Mouse (Mus musculus): ENCODE data around the gene Gbf1. TPM values are rescaled to one million over a fixed set of nuclear protein-coding genes. Genes with fewer than 3 reads are reported as not detected.

Gene Gbf1
- polyA plus RNA-seq, 1 experiment from 2014 or later: 28.0 TPM

DNA sequence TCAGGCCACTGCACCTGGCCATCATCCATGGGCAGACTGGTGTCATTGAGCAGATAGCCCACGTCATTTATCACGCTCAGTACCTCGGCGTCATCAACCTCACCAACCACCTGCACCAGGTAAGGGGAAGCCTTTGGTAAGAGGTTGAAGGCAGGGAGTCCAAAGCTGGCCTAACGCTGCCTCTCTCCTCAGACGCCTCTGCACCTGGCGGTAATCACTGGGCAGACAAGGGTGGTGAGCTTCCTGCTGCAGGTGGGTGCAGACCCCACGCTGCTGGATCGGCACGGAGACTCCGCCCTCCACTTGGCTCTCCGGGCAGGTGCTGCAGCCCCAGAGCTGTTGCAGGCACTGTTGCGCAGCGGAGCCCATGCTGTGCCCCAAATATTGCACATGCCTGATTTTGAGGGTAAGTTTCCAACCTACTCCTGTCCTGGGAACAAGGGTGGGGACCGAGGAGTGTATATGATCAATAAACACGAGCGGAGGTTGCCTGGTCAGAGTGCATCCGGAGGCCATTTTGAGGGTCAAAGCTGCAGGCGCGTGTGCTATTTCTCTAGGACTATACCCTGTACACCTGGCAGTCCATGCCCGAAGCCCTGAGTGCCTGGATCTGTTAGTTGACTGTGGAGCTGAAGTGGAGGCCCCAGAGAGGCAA is 157.5 kb downstream of the Gbf1 start:
- Histone ChIP-seq H3K4me2 (replicated peaks; ENCODE audit: low read depth) (no peak overlapping the region), H3K9ac (ENCODE audit: low read depth, low read length) (no peak overlapping the region), H3K27ac (ENCODE audit: low read depth, low read length) (no peak overlapping the region), H3K36me3 (ENCODE audit: control insufficient read depth, insufficient read depth) (peaks cover 37% of the 10 kb centered on the region), H3K4me3 (ENCODE audit: low read depth, low read length) (no peak overlapping the region), H3K9me3 (ENCODE audit: control insufficient read depth) (no peaks in the 10 kb centered on the region), H3K4me1 (replicated peaks; ENCODE audit: control insufficient read depth, insufficient read depth, low read length) (0 out of 2 replicates have a peak, but pooled peaks cover 7% of the 10 kb centered on the region), H3K27me3 (replicated peaks; ENCODE audit: control insufficient read depth, insufficient read depth, low read length) (0 out of 2 replicates have a peak, but pooled peaks cover 8% of the 10 kb centered on the region)
- ATAC-seq: no peak
- WGBS: 77% methylated on average over 21 of the region's 21 CpGs
- TF ChIP-seq CTCF (IDR thresholded peaks at IDR 0.05; ENCODE audit: low read depth): no peak

DNA sequence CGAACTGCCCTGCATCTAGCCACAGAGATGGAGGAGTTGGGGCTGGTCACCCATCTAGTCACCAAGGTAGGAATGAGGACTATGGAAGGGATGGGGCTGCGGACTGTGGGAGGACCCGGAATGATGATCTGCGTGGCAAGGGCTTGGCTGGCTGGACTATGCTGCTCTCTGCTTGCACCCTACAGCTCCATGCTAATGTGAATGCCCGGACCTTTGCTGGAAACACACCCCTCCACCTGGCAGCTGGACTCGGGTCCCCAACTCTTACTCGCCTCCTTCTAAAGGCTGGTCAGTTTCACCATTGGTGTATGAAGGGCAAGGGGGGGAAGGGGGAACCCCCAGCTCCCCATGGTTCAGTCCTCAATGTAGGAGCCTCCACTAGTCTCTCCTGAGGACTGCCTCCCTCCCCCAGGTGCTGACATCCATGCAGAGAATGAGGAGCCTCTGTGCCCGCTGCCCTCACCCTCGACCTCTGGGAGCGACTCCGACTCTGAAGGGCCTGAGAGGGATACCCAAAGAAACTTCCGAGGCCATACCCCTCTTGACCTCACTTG is 158.1 kb downstream of the Gbf1 start:
- Histone ChIP-seq H3K4me1 (replicated peaks; ENCODE audit: control insufficient read depth, insufficient read depth, low read length) (0 out of 2 replicates have a peak, but pooled peaks cover 7% of the 10 kb centered on the region), H3K9me3 (ENCODE audit: control insufficient read depth) (no peaks in the 10 kb centered on the region), H3K9ac (ENCODE audit: low read depth, low read length) (no peak overlapping the region), H3K27ac (ENCODE audit: low read depth, low read length) (no peak overlapping the region), H3K36me3 (ENCODE audit: control insufficient read depth, insufficient read depth) (peaks cover 37% of the 10 kb centered on the region), H3K4me2 (replicated peaks; ENCODE audit: low read depth) (no peak overlapping the region), H3K27me3 (replicated peaks; ENCODE audit: control insufficient read depth, insufficient read depth, low read length) (peaks cover 8% of the 10 kb centered on the region; the same call in 1 of the 2 replicates), H3K4me3 (ENCODE audit: low read depth, low read length) (no peak overlapping the region)
- 88% methylated on average over 12 of the region's 12 CpGs for WGBS
- no peak for TF ChIP-seq CTCF (IDR thresholded peaks at IDR 0.05; ENCODE audit: low read depth)
- ATAC-seq: no peak

DNA sequence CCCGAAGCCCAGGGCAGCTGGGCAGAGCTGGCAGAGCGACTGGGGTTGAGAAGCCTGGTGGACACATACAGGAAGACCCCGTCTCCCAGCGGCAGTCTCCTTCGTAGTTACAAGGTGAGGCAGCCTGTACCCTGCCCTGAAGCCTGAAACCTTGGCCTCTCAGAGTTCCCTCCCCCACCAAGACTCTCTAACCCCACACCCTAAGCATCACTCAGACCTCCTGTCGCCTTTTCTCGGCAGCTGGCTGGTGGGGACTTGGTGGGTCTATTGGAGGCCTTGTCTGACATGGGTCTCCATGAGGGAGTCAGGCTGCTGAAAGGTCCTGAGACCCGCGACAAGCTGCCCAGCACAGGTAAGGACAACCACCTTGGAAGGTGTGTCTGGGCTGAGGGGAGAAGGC is 159.0 kb downstream of the Gbf1 start:
- H3K36me3 ChIP-seq (ENCODE audit: control insufficient read depth, insufficient read depth): peaks cover 37% of the 10 kb centered on the region
- no peak for ATAC-seq
- no peak overlapping the region for H3K4me2 ChIP-seq (replicated peaks; ENCODE audit: low read depth)
- WGBS: 86% methylated on average over 9 of the region's 9 CpGs
- H3K4me3 ChIP-seq (ENCODE audit: low read depth, low read length): no peak overlapping the region
- no peak for TF ChIP-seq CTCF (IDR thresholded peaks at IDR 0.05; ENCODE audit: low read depth)
- no peak overlapping the region for H3K27ac ChIP-seq (ENCODE audit: low read depth, low read length)
- no peaks in the 10 kb centered on the region for H3K9me3 ChIP-seq (ENCODE audit: control insufficient read depth)
- peaks cover 14% of the 10 kb centered on the region for H3K27me3 ChIP-seq (replicated peaks; ENCODE audit: control insufficient read depth, insufficient read depth, low read length)
- H3K4me1 ChIP-seq (replicated peaks; ENCODE audit: control insufficient read depth, insufficient read depth, low read length): 0 out of 2 replicates have a peak, but pooled peaks cover 7% of the 10 kb centered on the region
- H3K9ac ChIP-seq (ENCODE audit: low read depth, low read length): no peak overlapping the region

DNA sequence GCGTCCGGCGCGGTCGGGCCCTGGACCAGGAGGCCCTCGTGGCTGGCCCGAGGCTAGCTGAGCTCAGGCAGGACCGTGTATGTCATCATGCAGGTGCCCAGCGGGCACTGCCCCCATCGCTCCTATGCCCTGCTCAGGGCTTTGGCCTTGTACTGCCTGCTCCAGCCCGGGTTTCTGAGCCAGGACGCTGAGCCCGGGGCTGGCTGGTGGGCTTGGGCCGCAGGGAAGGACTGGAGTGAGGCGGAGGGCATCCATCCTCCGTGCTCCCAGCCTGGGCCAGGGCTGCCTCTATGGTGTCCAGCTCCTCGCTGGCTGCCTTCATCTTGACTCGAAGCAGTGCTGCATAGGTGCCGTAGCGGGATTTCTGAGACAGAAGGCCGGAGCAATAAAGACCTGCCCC is 160.3 kb downstream of the Gbf1 start:
- 93% methylated on average over 20 of the region's 21 CpGs for WGBS
- no peak overlapping the region for H3K4me3 ChIP-seq (ENCODE audit: low read depth, low read length)
- peaks cover 27% of the 10 kb centered on the region for H3K27me3 ChIP-seq (replicated peaks; ENCODE audit: control insufficient read depth, insufficient read depth, low read length)
- no peak for ATAC-seq
- peaks cover 28% of the 10 kb centered on the region for H3K36me3 ChIP-seq (ENCODE audit: control insufficient read depth, insufficient read depth)
- no peak overlapping the region for H3K9ac ChIP-seq (ENCODE audit: low read depth, low read length)
- H3K4me1 ChIP-seq (replicated peaks; ENCODE audit: control insufficient read depth, insufficient read depth, low read length): 0 out of 2 replicates have a peak, but pooled peaks cover 7% of the 10 kb centered on the region
- no peak overlapping the region for H3K27ac ChIP-seq (ENCODE audit: low read depth, low read length)
- H3K9me3 ChIP-seq (ENCODE audit: control insufficient read depth): no peaks in the 10 kb centered on the region
- H3K4me2 ChIP-seq (replicated peaks; ENCODE audit: low read depth): no peak overlapping the region
- no peak for TF ChIP-seq CTCF (IDR thresholded peaks at IDR 0.05; ENCODE audit: low read depth)

DNA sequence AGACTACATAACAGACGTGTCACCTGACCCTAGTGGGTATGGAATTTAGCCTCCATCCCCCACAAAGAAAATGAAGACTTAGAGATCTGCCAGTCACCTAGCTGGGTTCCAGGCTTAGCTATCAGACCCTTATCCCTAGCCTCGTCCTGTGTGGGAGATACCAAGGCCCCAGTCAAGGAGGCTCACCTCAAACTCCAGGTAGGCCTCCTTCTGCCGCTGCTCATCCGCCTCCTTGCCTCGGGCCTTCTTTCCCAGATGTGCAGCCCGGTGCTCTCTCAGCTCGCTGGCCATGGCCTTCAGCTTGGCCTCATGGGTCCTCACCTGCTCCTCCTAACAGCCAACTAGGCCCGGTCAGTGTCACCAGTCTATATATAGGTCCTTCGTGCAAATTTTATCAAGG is 160.8 kb downstream of the Gbf1 start:
- ATAC-seq: no peak
- H3K4me1 ChIP-seq (replicated peaks; ENCODE audit: control insufficient read depth, insufficient read depth, low read length): 0 out of 2 replicates have a peak, but pooled peaks cover 7% of the 10 kb centered on the region
- peaks cover 31% of the 10 kb centered on the region for H3K27me3 ChIP-seq (replicated peaks; ENCODE audit: control insufficient read depth, insufficient read depth, low read length)
- H3K36me3 ChIP-seq (ENCODE audit: control insufficient read depth, insufficient read depth): peaks cover 27% of the 10 kb centered on the region
- no peak overlapping the region for H3K4me3 ChIP-seq (ENCODE audit: low read depth, low read length)
- no peak overlapping the region for H3K9ac ChIP-seq (ENCODE audit: low read depth, low read length)
- H3K4me2 ChIP-seq (replicated peaks; ENCODE audit: low read depth): no peak overlapping the region
- H3K27ac ChIP-seq (ENCODE audit: low read depth, low read length): no peak overlapping the region
- TF ChIP-seq CTCF (IDR thresholded peaks at IDR 0.05; ENCODE audit: low read depth): no peak
- WGBS: 90% methylated on average over 9 of the region's 9 CpGs
- H3K9me3 ChIP-seq (ENCODE audit: control insufficient read depth): no peaks in the 10 kb centered on the region

DNA sequence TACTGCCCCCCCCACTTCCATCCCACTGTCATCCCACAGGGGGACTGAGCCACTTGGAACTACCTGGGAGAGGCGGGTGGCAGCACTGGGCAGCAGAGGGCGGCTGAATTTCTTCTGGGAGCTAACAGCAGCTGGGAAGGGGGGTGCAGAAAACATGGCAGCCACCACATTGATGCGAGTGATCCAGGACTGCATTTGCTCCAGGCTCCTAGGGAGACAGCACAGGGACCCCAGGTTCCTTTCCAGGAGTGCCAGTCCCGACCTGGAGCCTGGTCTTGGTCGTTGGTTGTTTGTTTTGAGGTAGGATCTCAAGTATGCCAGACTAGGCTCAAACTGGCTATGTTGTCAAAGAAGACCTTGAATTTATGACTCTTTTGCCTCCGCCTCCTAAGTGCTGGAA is 161.3 kb downstream of the Gbf1 start:
- Histone ChIP-seq H3K9ac (ENCODE audit: low read depth, low read length) (no peak overlapping the region), H3K27me3 (replicated peaks; ENCODE audit: control insufficient read depth, insufficient read depth, low read length) (peaks cover 36% of the 10 kb centered on the region)
- 75% methylated on average over 6 of the region's 6 CpGs for WGBS

More for the DNA sequence above, 161.3 kb downstream of the Gbf1 start:
- Histone ChIP-seq H3K4me3 (ENCODE audit: low read depth, low read length) (no peak overlapping the region), H3K9me3 (ENCODE audit: control insufficient read depth) (no peaks in the 10 kb centered on the region), H3K4me1 (replicated peaks; ENCODE audit: control insufficient read depth, insufficient read depth, low read length) (0 out of 2 replicates have a peak, but pooled peaks cover 7% of the 10 kb centered on the region), H3K27ac (ENCODE audit: low read depth, low read length) (no peak overlapping the region), H3K36me3 (ENCODE audit: control insufficient read depth, insufficient read depth) (peaks cover 27% of the 10 kb centered on the region), H3K4me2 (replicated peaks; ENCODE audit: low read depth) (no peak overlapping the region)
- no peak for TF ChIP-seq CTCF (IDR thresholded peaks at IDR 0.05; ENCODE audit: low read depth)
- ATAC-seq: no peak
